7 mouse cellular contexts compared by ENCODE assay signal in the genomic region with DNA sequence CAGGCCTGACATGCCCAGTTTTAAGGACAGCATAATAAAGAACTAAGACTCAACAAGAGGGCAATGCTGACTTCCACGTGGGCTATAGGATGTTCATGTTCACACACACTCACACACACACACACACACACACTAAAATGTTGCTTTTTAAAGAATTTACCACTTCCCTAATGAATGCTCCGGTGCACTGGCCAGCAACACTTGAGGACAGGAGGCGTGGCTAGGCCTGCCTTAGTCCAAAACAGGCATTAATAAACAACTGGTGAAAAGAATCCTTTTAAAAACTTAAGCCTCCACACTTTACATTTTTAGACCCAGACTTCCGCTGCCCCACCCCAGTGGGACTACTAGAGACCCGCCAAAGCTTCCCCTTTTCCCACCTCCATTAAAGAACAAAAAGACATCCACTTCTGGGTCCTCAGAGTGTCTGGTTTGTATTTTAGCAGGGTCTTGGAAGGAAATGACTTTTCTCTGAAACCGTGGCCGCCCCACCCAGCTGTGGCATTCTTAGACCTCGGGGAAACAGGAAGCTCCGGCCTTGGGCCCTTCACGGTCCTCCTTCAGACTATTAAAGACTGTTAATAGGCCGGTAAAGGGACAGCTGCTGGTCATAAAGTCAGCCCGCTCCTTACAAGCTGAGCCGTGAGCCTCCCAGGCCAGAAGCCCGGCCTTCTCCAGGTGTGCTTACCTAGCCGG. TPM values are rescaled to one million over a fixed set of nuclear protein-coding genes. Genes with fewer than 3 reads are reported as not detected.
DNase-seq lines count a peak whose midpoint lies in the region; ATAC-seq and TF ChIP-seq lines count a peak whose summit lies in the region.

No protein-coding gene starts in this region.

- WGBS in hindbrain, postnatal 0 days: 16% methylated on average over 15 of the region's 15 CpGs
- 10% methylated on average over 15 of the region's 15 CpGs for WGBS in liver, embryonic 13.5 days (ENCODE audit: insufficient replicate concordance)

- peak overlapping the region; percentile 10; the same call in 1 of the 2 replicates for H3K9ac ChIP-seq in hindbrain, postnatal 0 days (replicated peaks; ENCODE audit: low read length)
- peak overlapping the region; percentile 45 for H3K9ac ChIP-seq in liver, embryonic 13.5 days

- peak overlapping the region; percentile 47 for H3K4me2 ChIP-seq in hindbrain, postnatal 0 days (ENCODE audit: low read depth, low read length)
- peak overlapping the region; percentile 55 for H3K4me2 ChIP-seq in liver, embryonic 13.5 days

- H3K36me3 ChIP-seq in hindbrain, postnatal 0 days (ENCODE audit: insufficient read depth, low read length): no peaks in the 10 kb centered on the region
- peaks cover 14% of the 10 kb centered on the region for H3K36me3 ChIP-seq in liver, embryonic 13.5 days

- H3K9me3 ChIP-seq in hindbrain, postnatal 0 days (ENCODE audit: low read length): no peaks in the 10 kb centered on the region
- no peaks in the 10 kb centered on the region for H3K9me3 ChIP-seq in liver, embryonic 13.5 days (replicated peaks)

- no peak for TF ChIP-seq CTCF in hindbrain, postnatal 0 days (IDR thresholded peaks at IDR 0.05; ENCODE audit: low read depth)

- DNase-seq in ES-CJ7 (ENCODE audit: low read depth, low spot score): peak; percentile 91
- peak; percentile 48 to 71 for DNase-seq in adrenal gland, postnatal 36 days
- DNase-seq in gastrocnemius, adult 8-10 months (ENCODE audit: low spot score in 2 of 2): peak; percentile 36 to 39
- DNase-seq in hindbrain, postnatal 0 days (ENCODE audit: low spot score): no peak
- DNase-seq in liver, embryonic 13.5 days: no peak
- peak; percentile 69 to 74 for DNase-seq in natural killer cell, adult 2 months (ENCODE audit: low spot score in 2 of 2)

- no peak for ATAC-seq in hindbrain, postnatal 0 days
- ATAC-seq in liver, embryonic 13.5 days (ENCODE audit: low read depth): peak; percentile 35; the same call in 1 of the 2 replicates
- ATAC-seq in activated CD4-positive, CD25-positive, alpha-beta regulatory T cell, adult 4 months: no peak

- no peaks in the 10 kb centered on the region for H3K27me3 ChIP-seq in hindbrain, postnatal 0 days (ENCODE audit: insufficient read depth, low read length)
- no peaks in the 10 kb centered on the region for H3K27me3 ChIP-seq in liver, embryonic 13.5 days

- peak overlapping the region; percentile 77 for H3K27ac ChIP-seq in hindbrain, postnatal 0 days
- H3K27ac ChIP-seq in liver, embryonic 13.5 days: peak overlapping the region; percentile 87

- H3K4me1 ChIP-seq in hindbrain, postnatal 0 days (ENCODE audit: insufficient read depth, low read length): peaks cover 24% of the 10 kb centered on the region
- H3K4me1 ChIP-seq in liver, embryonic 13.5 days (replicated peaks): peaks cover 40% of the 10 kb centered on the region

- no peak overlapping the region for H3K4me3 ChIP-seq in hindbrain, postnatal 0 days (ENCODE audit: low read length)
- peak overlapping the region; percentile 37 for H3K4me3 ChIP-seq in liver, embryonic 13.5 days (replicated peaks)

RNA-seq across cellular contexts. Expression of a gene that starts 9.7 kb away (rescaled TPM):
- 10 to 100 TPM; 15.2 to 24.9 TPM for total RNA-seq in adrenal gland, postnatal 36 days (2021)
- total RNA-seq in gastrocnemius, adult 8-10 months (2022): 10 to 100 TPM; 25.7 to 48.0 (median 33.2) TPM
- 17.4 and 22.6 TPM in 2 replicates for total RNA-seq in hindbrain, postnatal 0 days (2014; rRNA removed)
- polyA plus RNA-seq in hindbrain, postnatal 0 days (2015; fragmentation: Nextera tagmentation; extraction: Ambion mirVana): 8.2 and 10.2 TPM in 2 replicates
- polyA plus RNA-seq in liver, embryonic 13.5 days (2015; fragmentation: Nextera tagmentation; extraction: Ambion mirVana): 1.0 and 1.1 TPM in 2 replicates
- 10 to 100 TPM; 25.8 to 28.8 TPM for polyA plus RNA-seq in activated CD4-positive, CD25-positive, alpha-beta regulatory T cell, adult 4 months (2017; shearing (Covaris generic))

RNA-seq across cellular contexts. Expression of a gene that starts 12.8 kb away (rescaled TPM):
- total RNA-seq in adrenal gland, postnatal 36 days (2021): 10 to 100 TPM; 17.7 to 20.8 TPM
- total RNA-seq in gastrocnemius, adult 8-10 months (2022): 10 to 100 TPM; 12.3 to 16.0 (median 12.5) TPM
- total RNA-seq in hindbrain, postnatal 0 days (2014; rRNA removed): 11.3 and 13.4 TPM in 2 replicates
- polyA plus RNA-seq in hindbrain, postnatal 0 days (2015; fragmentation: Nextera tagmentation; extraction: Ambion mirVana): 13.0 and 14.0 TPM in 2 replicates
- 5.8 and 7.3 TPM in 2 replicates for polyA plus RNA-seq in liver, embryonic 13.5 days (2015; fragmentation: Nextera tagmentation; extraction: Ambion mirVana)
- polyA plus RNA-seq in activated CD4-positive, CD25-positive, alpha-beta regulatory T cell, adult 4 months (2017; shearing (Covaris generic)): 10 to 100 TPM; 10.6 to 11.9 TPM

RNA-seq across cellular contexts. Expression of a gene that starts 57.7 kb away (rescaled TPM):
- 1 to 10 TPM; 1.2 to 1.4 TPM for total RNA-seq in adrenal gland, postnatal 36 days (2021)
- 1 to 10 TPM in 1 of 4 experiments, under 1 TPM in 3; 0.51 to 1.3 (median 0.79) TPM for total RNA-seq in gastrocnemius, adult 8-10 months (2022)
- 1.1 and 2.8 TPM in 2 replicates for total RNA-seq in hindbrain, postnatal 0 days (2014; rRNA removed)
- 1.2 and 1.4 TPM in 2 replicates for polyA plus RNA-seq in hindbrain, postnatal 0 days (2015; fragmentation: Nextera tagmentation; extraction: Ambion mirVana)
- polyA plus RNA-seq in liver, embryonic 13.5 days (2015; fragmentation: Nextera tagmentation; extraction: Ambion mirVana): 0.77 and 0.92 TPM in 2 replicates
- polyA plus RNA-seq in activated CD4-positive, CD25-positive, alpha-beta regulatory T cell, adult 4 months (2017; shearing (Covaris generic)): 10 to 100 TPM; 10.2 to 22.2 TPM

Comparison
In these comparisons a context has a peak if more than half of its experiments do, and no peak if none do; other contexts are left out.
1. DNase-seq: peak in ES-CJ7 (single experiment), adrenal gland, postnatal 36 days (2 of 2), gastrocnemius, adult 8-10 months (2 of 2) and natural killer cell, adult 2 months (2 of 2); none in hindbrain, postnatal 0 days (single experiment) and liver, embryonic 13.5 days (single experiment).